Mouse (Mus musculus) embryonic facial prominence, embryonic 13.5 days (tissue): ENCODE data around the gene 1700022I11Rik. TPM values are rescaled to one million over a fixed set of nuclear protein-coding genes. Genes with fewer than 3 reads are reported as not detected.

ENCODE experiments used
- ATAC-seq: fragments of 200-750 bp; cut with Nextera tagmentation; 2 replicates; pipeline ENCODE4 v1.8.0; 2017; ENCODE audit warnings: low read depth; ENCODE audit not compliant: insufficient number of reproducible peaks, insufficient read depth, low FRiP score, low TSS enrichment
- H3K27ac ChIP-seq: fragments of 300-500 bp; sonication (generic); 2 replicates; pipeline ENCODE4 v1.5.1; 2015; ENCODE audit warnings: moderate library complexity, mild to moderate bottlenecking, inconsistent platforms
- H3K27me3 ChIP-seq: fragments of 300-500 bp; sonication (generic); 2 replicates; pipeline ENCODE4 v1.6.1; 2015; ENCODE audit warnings: mild to moderate bottlenecking, inconsistent platforms
- H3K36me3 ChIP-seq: fragments of 300-500 bp; sonication (generic); 2 replicates; pipeline ENCODE4 v1.6.1; 2015; ENCODE audit warnings: mild to moderate bottlenecking, inconsistent platforms
- H3K4me1 ChIP-seq: fragments of 300-500 bp; sonication (generic); 2 replicates; pipeline ENCODE4 v1.6.1; 2015; ENCODE audit warnings: inconsistent platforms
- H3K4me2 ChIP-seq: fragments of 300-500 bp; sonication (generic); 2 replicates; pipeline ENCODE4 v1.6.1; 2015; ENCODE audit warnings: moderate library complexity, mild to moderate bottlenecking, inconsistent platforms
- H3K4me3 ChIP-seq: fragments of 300-500 bp; sonication (generic); 2 replicates; pipeline ENCODE4 v1.5.1; 2015; ENCODE audit warnings: mild to moderate bottlenecking, inconsistent platforms
- H3K9ac ChIP-seq: fragments of 300-500 bp; sonication (generic); 2 replicates; pipeline ENCODE4 v1.6.1; 2015; ENCODE audit warnings: mild to moderate bottlenecking, inconsistent platforms
- H3K9me3 ChIP-seq: fragments of 300-500 bp; sonication (generic); 2 replicates; pipeline ENCODE4 v1.6.1; 2016; ENCODE audit warnings: inconsistent platforms
- WGBS: fragments of 180-500 bp; shearing (Covaris S2); methylation state at CpG from one replicate; pipeline ENCODE4 v1.1.7; 2015; ENCODE audit warnings: mixed read lengths; 5-methylcytosine and 5-hydroxymethylcytosine counted together
- polyA plus RNA-seq: library from polyadenylated mRNA; unstranded; fragments of >200 nt; fragmentation: Nextera tagmentation; extraction: Ambion mirVana; gene quantifications from 2 replicates; pipeline ENCODE4 v1.2.1, GENCODE M21; 2015

Gene 1700022I11Rik
- polyA plus RNA-seq, 1 experiment from 2014 or later = 0.25 TPM

GRCm38 (mm10) chr4:42953435-42954094 is 15.8 kb upstream of the 1700022I11Rik start:
- 0 out of 2 replicates have a peak overlapping the region, but pooled peaks have one; percentile 2 for H3K4me2 ChIP-seq
- WGBS = 26% methylated on average over 10 of the region's 10 CpGs
- H3K27ac ChIP-seq = 0 out of 2 replicates have a peak overlapping the region, but pooled peaks have one; percentile 22
- H3K36me3 ChIP-seq = peaks cover 36% of the 10 kb centered on the region
- H3K4me1 ChIP-seq = peaks cover 43% of the 10 kb centered on the region
- peak overlapping the region; percentile 28; the same call in 1 of the 2 replicates for H3K9ac ChIP-seq
- H3K4me3 ChIP-seq = no peak overlapping the region
- H3K27me3 ChIP-seq = no peaks in the 10 kb centered on the region
- H3K9me3 ChIP-seq = no peaks in the 10 kb centered on the region
- no peak for ATAC-seq

DNA sequence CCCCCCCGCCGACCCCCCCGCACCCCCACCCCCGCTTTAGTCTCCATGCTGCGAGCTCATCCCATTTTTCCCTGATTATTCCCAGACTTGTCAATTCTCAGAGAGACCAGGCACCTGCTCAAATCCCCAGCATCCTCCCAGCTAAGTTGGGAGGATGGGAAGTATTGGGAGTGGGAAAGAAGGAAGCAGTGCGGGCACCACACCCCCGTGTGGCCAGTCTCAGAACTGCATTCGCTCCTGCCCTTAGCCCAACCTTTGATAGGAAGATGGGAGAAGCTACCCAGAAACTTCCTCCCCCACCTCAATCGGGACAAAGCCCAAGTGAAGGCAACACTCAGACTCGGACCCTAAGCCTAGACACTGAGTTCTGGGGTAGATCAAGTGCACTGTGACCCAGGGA is 15.1 kb upstream of the 1700022I11Rik start:
- Histone ChIP-seq H3K4me3 (no peak overlapping the region), H3K27ac (no peak overlapping the region), H3K27me3 (no peaks in the 10 kb centered on the region), H3K9me3 (no peaks in the 10 kb centered on the region), H3K4me2 (no peak overlapping the region), H3K36me3 (peaks cover 40% of the 10 kb centered on the region), H3K4me1 (peaks cover 38% of the 10 kb centered on the region), H3K9ac (no peak overlapping the region)
- 8% methylated on average over 10 of the region's 10 CpGs for WGBS
- ATAC-seq = no peak

- no peaks in the 10 kb centered on the region for H3K27me3 ChIP-seq
- H3K4me3 ChIP-seq = no peak overlapping the region
- H3K4me2 ChIP-seq = no peak overlapping the region
- 96% methylated on average over 3 of the region's 3 CpGs for WGBS
- H3K27ac ChIP-seq = no peak overlapping the region
- peaks cover 37% of the 10 kb centered on the region for H3K4me1 ChIP-seq
- H3K36me3 ChIP-seq = peaks cover 40% of the 10 kb centered on the region
- H3K9ac ChIP-seq = no peak overlapping the region
- H3K9me3 ChIP-seq = no peaks in the 10 kb centered on the region
- no peak for ATAC-seq
Measured at GRCm38 (mm10) chr4:42955200-42955599, 14.2 kb upstream of the 1700022I11Rik start.

- Histone ChIP-seq H3K4me1 (peaks cover 23% of the 10 kb centered on the region), H3K4me3 (no peak overlapping the region), H3K9ac (no peak overlapping the region), H3K27me3 (no peaks in the 10 kb centered on the region), H3K9me3 (no peaks in the 10 kb centered on the region), H3K27ac (no peak overlapping the region), H3K4me2 (no peak overlapping the region), H3K36me3 (peaks cover 40% of the 10 kb centered on the region)
- ATAC-seq = no peak
- 94% methylated on average over 17 of the region's 17 CpGs for WGBS
Measured at GRCm38 (mm10) chr4:42956581-42956980, 12.8 kb upstream of the 1700022I11Rik start.

DNA sequence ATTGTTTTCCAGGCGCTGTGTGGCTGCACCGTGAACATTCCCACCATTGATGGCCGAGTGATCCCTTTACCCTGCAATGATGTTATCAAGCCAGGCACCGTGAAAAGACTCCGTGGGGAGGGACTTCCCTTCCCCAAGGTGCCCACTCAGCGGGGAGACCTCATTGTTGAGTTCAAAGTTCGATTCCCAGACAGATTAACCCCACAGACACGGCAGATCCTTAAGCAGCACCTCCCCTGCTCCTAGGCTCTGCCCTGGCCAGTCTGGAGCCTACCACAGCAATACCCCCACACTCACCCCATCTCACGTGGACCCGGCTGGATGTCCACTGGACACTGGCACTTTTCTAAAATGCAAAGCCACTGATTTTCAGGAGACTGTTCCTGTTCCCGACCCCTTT is 12.1 kb upstream of the 1700022I11Rik start:
- ATAC-seq = no peak
- Histone ChIP-seq H3K4me2 (no peak overlapping the region), H3K9me3 (no peaks in the 10 kb centered on the region), H3K36me3 (peaks cover 40% of the 10 kb centered on the region), H3K4me1 (peaks cover 17% of the 10 kb centered on the region), H3K4me3 (no peak overlapping the region), H3K9ac (no peak overlapping the region), H3K27me3 (no peaks in the 10 kb centered on the region), H3K27ac (no peak overlapping the region)
- WGBS = 81% methylated on average over 11 of the region's 11 CpGs

DNA sequence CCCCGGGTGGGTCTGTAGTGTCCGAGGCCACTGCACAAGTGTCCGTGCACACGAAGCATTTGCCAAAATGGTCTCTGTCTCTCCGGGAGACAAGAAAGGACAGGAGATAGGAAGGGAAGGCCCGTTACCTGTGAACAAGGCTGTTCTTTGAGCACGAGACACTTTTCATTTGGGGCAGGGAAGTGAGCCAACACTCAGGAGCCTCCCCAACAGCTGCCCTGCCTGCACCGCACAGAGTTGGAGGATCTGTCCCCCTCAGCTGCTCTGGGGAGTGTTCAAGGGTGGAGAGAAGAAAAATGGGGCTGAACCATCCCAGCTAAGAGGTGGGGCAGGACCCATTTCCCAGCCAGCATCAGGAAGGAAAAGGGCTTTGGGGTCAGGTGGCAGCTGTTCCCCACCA is 11.4 kb upstream of the 1700022I11Rik start:
- Histone ChIP-seq H3K4me2 (no peak overlapping the region), H3K4me1 (peaks cover 10% of the 10 kb centered on the region), H3K9me3 (no peaks in the 10 kb centered on the region), H3K27ac (no peak overlapping the region), H3K27me3 (no peaks in the 10 kb centered on the region), H3K36me3 (peaks cover 35% of the 10 kb centered on the region), H3K4me3 (no peak overlapping the region), H3K9ac (no peak overlapping the region)
- 87% methylated on average over 8 of the region's 8 CpGs for WGBS
- no peak for ATAC-seq

- H3K27me3 ChIP-seq = no peaks in the 10 kb centered on the region
- no peak overlapping the region for H3K4me3 ChIP-seq
- no peak overlapping the region for H3K27ac ChIP-seq
- no peak for ATAC-seq
- H3K4me2 ChIP-seq = no peak overlapping the region
- H3K9ac ChIP-seq = no peak overlapping the region
- peaks cover under 1% of the 10 kb centered on the region for H3K4me1 ChIP-seq
- H3K36me3 ChIP-seq = peaks cover 29% of the 10 kb centered on the region
- whole genome bisulfite sequencing = 70% methylated on average over 8 of the region's 8 CpGs
- no peaks in the 10 kb centered on the region for H3K9me3 ChIP-seq
Measured at GRCm38 (mm10) chr4:42958942-42959341, 10.5 kb upstream of the 1700022I11Rik start.

DNA sequence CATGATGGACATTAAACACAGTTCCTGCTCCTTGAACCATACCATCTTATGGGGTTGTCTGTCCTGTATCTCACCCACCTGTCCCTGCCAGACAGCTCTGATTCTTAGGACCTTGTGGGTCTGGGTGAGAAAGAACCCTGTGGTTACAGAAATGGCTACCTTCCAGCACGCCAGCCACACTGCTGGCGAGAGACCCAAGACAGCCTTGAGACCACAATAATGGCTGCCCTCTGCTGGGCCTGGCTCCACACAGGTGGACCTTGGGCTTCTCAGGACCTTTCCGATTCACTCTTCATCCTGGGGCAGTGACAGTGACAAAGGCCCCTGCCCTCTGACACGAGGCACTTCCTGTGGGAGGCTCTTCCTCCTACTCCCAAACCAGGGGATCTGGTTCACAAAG is 10.0 kb upstream of the 1700022I11Rik start:
- Histone ChIP-seq H3K9me3 (no peaks in the 10 kb centered on the region), H3K4me2 (no peak overlapping the region), H3K27me3 (no peaks in the 10 kb centered on the region), H3K4me3 (no peak overlapping the region), H3K27ac (no peak overlapping the region), H3K9ac (no peak overlapping the region), H3K36me3 (peaks cover 29% of the 10 kb centered on the region), H3K4me1 (no peaks in the 10 kb centered on the region)
- WGBS = 53% methylated on average over 4 of the region's 4 CpGs
- ATAC-seq = no peak

DNA sequence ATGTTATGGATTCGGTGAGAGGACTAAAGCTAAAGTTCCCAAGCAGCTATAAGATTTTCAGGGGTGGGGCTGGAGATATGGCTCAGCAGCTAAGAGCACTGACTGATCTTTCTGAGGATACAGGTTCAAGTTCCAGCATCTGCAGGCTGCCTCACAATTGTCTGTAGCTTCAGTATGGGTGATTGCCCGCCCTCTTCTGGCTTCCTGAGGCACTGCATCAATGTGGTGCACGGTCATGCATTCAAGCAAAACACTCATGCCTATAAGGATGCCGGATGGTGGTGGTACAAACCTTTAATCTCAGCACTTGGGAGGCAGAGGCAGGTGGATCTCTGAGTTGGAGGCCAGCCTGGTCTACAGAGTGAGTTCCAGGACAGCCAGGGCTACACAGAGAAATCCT is 7.8 kb upstream of the 1700022I11Rik start:
- H3K4me1 ChIP-seq = peaks cover 7% of the 10 kb centered on the region; the same call in 1 of the 2 replicates
- ATAC-seq = no peak
- peaks cover 19% of the 10 kb centered on the region for H3K36me3 ChIP-seq
- H3K9ac ChIP-seq = no peak overlapping the region
- H3K27me3 ChIP-seq = no peaks in the 10 kb centered on the region
- WGBS = 29% methylated on average over 4 of the region's 4 CpGs
- H3K27ac ChIP-seq = no peak overlapping the region
- no peaks in the 10 kb centered on the region for H3K9me3 ChIP-seq
- H3K4me3 ChIP-seq = no peak overlapping the region
- no peak overlapping the region for H3K4me2 ChIP-seq

GRCm38 (mm10) chr4:42963480-42963879 is 5.9 kb upstream of the 1700022I11Rik start:
- Histone ChIP-seq H3K27me3 (no peaks in the 10 kb centered on the region), H3K27ac (no peak overlapping the region), H3K9me3 (no peaks in the 10 kb centered on the region), H3K4me1 (peaks cover 7% of the 10 kb centered on the region; the same call in 1 of the 2 replicates), H3K36me3 (peaks cover 4% of the 10 kb centered on the region; the same call in 1 of the 2 replicates), H3K4me2 (no peak overlapping the region), H3K9ac (no peak overlapping the region), H3K4me3 (no peak overlapping the region)
- 95% methylated on average over 2 of the region's 2 CpGs for WGBS
- ATAC-seq = no peak

DNA sequence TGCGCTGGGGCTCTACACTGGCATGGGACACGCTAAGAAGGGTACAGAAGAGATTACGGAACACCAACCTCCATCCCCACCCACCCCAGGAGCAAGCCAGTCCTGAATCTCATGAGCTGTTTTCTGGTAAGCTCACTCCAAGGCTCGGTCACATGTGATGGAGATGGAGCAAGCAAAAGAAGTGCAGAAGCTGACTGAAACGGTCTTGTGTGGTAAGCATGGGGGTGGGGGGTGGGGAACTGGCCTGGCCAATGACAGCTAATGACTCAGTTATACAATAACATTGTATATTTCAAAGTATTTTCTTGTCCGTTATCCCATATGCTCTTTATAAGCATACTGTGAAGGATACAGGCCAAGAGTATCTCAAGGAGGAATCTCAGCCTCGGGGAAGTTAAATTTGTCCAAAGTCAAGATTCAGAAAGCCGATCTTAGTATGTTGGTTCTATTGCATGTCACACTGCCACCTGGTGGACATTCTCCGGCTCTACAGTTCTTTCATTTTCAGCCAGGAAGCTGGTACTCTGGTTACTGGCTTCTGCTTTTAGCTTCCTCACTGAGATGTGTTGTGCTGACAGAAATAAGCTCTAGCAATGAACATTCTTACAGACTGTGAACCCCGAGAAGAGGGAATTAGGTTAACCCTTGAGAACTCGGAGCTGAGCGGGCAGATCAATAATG is 4.2 kb upstream of the 1700022I11Rik start:
- Histone ChIP-seq H3K4me2 (peak overlapping the region; percentile 49), H3K27ac (no peak overlapping the region), H3K27me3 (no peaks in the 10 kb centered on the region), H3K9me3 (no peaks in the 10 kb centered on the region), H3K4me3 (no peak overlapping the region), H3K4me1 (peaks cover 7% of the 10 kb centered on the region; the same call in 1 of the 2 replicates), H3K36me3 (no peaks in the 10 kb centered on the region), H3K9ac (no peak overlapping the region)
- ATAC-seq = no peak
- WGBS = 13% methylated on average over 12 of the region's 12 CpGs

- H3K36me3 ChIP-seq = peaks cover 21% of the 10 kb centered on the region
- no peaks in the 10 kb centered on the region for H3K27me3 ChIP-seq
- no peaks in the 10 kb centered on the region for H3K4me1 ChIP-seq
- no peak overlapping the region for H3K4me2 ChIP-seq
- H3K4me3 ChIP-seq = no peak overlapping the region
- no peak overlapping the region for H3K9ac ChIP-seq
- H3K9me3 ChIP-seq = no peaks in the 10 kb centered on the region
- H3K27ac ChIP-seq = no peak overlapping the region
- no peak for ATAC-seq
- 81% methylated on average over 4 of the region's 4 CpGs for WGBS
Measured at GRCm38 (mm10) chr4:42972952-42973351, 3.5 kb downstream of the 1700022I11Rik start.
